Mouse (Mus musculus): ENCODE results near the gene Pheta1. TPM values are rescaled to one million over a fixed set of nuclear protein-coding genes. Genes with fewer than 3 reads are reported as not detected.

The Pheta1 gene
- total and polyA plus RNA-seq, 3 experiments = 8.1 to 8.8 TPM; not detected in 1

- Histone ChIP-seq H3K9ac (ENCODE audit: control insufficient read depth, low read depth, low read length, poor library complexity, severe bottlenecking) (no peak overlapping the region), H3K9me3 (replicated peaks; ENCODE audit: insufficient read depth, low read length) (no peaks in the 10 kb centered on the region), H3K4me1 (ENCODE audit: control insufficient read depth in 1 of 2, insufficient read depth in 2 of 2, low read length in 2 of 2) (no peaks in the 10 kb centered on the region), H3K27ac (ENCODE audit: control insufficient read depth, low read depth, low read length) (no peak overlapping the region), H3K79me2 (ENCODE audit: control insufficient read depth, insufficient read depth, low read length, poor library complexity) (no peaks in the 10 kb centered on the region), H3K4me3 (ENCODE audit: control insufficient read depth in 1 of 2, insufficient read depth in 1 of 2, low read depth in 2 of 2, low read length in 2 of 2) (no peak overlapping the region), H3K27me3 (ENCODE audit: control insufficient read depth in 1 of 2, insufficient read depth in 2 of 2, low read length in 2 of 2) (no peaks in the 10 kb centered on the region), H3K36me3 (ENCODE audit: control insufficient read depth in 1 of 2, insufficient read depth in 2 of 2, low read length in 2 of 2) (no peaks in the 10 kb centered on the region)
- DNase-seq (ENCODE audit: low read depth, low spot score) = no peak
- no peak for TF ChIP-seq EP300 (IDR thresholded peaks at IDR 0.05; ENCODE audit: low read depth in 1 of 2, low read length in 2 of 2)
- TF ChIP-seq ELF1 (IDR thresholded peaks at IDR 0.05; ENCODE audit: low read depth, low read length) = no peak
- no peak for TF ChIP-seq POLR2AphosphoS2 (IDR thresholded peaks at IDR 0.05; ENCODE audit: low read length)
- no peak for TF ChIP-seq SMC3 (IDR thresholded peaks at IDR 0.05; ENCODE audit: low read depth, low read length)
- no peak for TF ChIP-seq TCF12 (IDR thresholded peaks at IDR 0.05; ENCODE audit: low read depth, low read length)
- TF ChIP-seq POLR2AphosphoS5 (IDR thresholded peaks at IDR 0.05; ENCODE audit: borderline replicate concordance, low read depth, low read length) = no peak
- TF ChIP-seq NELFE (IDR thresholded peaks at IDR 0.05; ENCODE audit: low read depth, low read length) = no peak
- TF ChIP-seq ZC3H11A (IDR thresholded peaks at IDR 0.05; ENCODE audit: low read depth, low read length) = no peak
- no peak for TF ChIP-seq ZNF384 (IDR thresholded peaks at IDR 0.05; ENCODE audit: low read depth, low read length)
- TF ChIP-seq USF1 (IDR thresholded peaks at IDR 0.05; ENCODE audit: low read depth, low read length) = no peak
Observed at GRCm38 (mm10) chr5:121871515-121872030, 22.8 kb downstream of the Pheta1 start.

GRCm38 (mm10) chr5:121872158-121872557 is 23.4 kb downstream of the Pheta1 start:
- no peaks in the 10 kb centered on the region for H3K4me1 ChIP-seq (ENCODE audit: control insufficient read depth in 1 of 2, insufficient read depth in 2 of 2, low read length in 2 of 2)
- no peaks in the 10 kb centered on the region for H3K27me3 ChIP-seq (ENCODE audit: control insufficient read depth in 1 of 2, insufficient read depth in 2 of 2, low read length in 2 of 2)
- no peaks in the 10 kb centered on the region for H3K9me3 ChIP-seq (replicated peaks; ENCODE audit: insufficient read depth, low read length)
- H3K4me3 ChIP-seq (ENCODE audit: control insufficient read depth in 1 of 2, insufficient read depth in 1 of 2, low read depth in 2 of 2, low read length in 2 of 2) = no peak overlapping the region
- no peak overlapping the region for H3K27ac ChIP-seq (ENCODE audit: control insufficient read depth, low read depth, low read length)
- no peaks in the 10 kb centered on the region for H3K36me3 ChIP-seq (ENCODE audit: control insufficient read depth in 1 of 2, insufficient read depth in 2 of 2, low read length in 2 of 2)
- H3K9ac ChIP-seq (ENCODE audit: control insufficient read depth, low read depth, low read length, poor library complexity, severe bottlenecking) = no peak overlapping the region
- DNase-seq (ENCODE audit: low read depth, low spot score) = peak; percentile 58
- TF ChIP-seq NRF1 (IDR thresholded peaks at IDR 0.05; ENCODE audit: insufficient read depth, low read depth, low read length, poor library complexity, severe bottlenecking) (no peak), CTCF (IDR thresholded peaks at IDR 0.05 in 2 of 3, conservative IDR thresholded peaks at IDR 0.05 in 1 of 3; ENCODE audit: control insufficient read depth in 1 of 3, insufficient read depth in 1 of 3, low read depth in 2 of 3, low read length in 3 of 3, poor library complexity in 1 of 3, severe bottlenecking in 1 of 3) (peak; percentile 90 to 96 (median 92)), ETS1 (IDR thresholded peaks at IDR 0.05; ENCODE audit: low read depth, low read length) (no peak), MAFK (IDR thresholded peaks at IDR 0.05; ENCODE audit: borderline replicate concordance, low read depth, low read length) (no peak), GABPA (IDR thresholded peaks at IDR 0.05; ENCODE audit: low read depth, low read length) (no peak), HCFC1 (IDR thresholded peaks at IDR 0.05; ENCODE audit: low read depth, low read length) (no peak), TBP (IDR thresholded peaks at IDR 0.05; ENCODE audit: low read depth, low read length) (no peak), ZC3H11A (IDR thresholded peaks at IDR 0.05; ENCODE audit: low read depth, low read length) (peak; percentile 59), RAD21 (IDR thresholded peaks at IDR 0.05; ENCODE audit: low read depth, low read length) (peak; percentile 78), SMC3 (IDR thresholded peaks at IDR 0.05; ENCODE audit: low read depth, low read length) (peak; percentile 73), JUND (IDR thresholded peaks at IDR 0.05; ENCODE audit: low read depth, low read length) (no peak)
- no peaks in the 10 kb centered on the region for H3K79me2 ChIP-seq (ENCODE audit: control insufficient read depth, insufficient read depth, low read length, poor library complexity)
